Mouse (Mus musculus) forebrain, embryonic 11.5 days (tissue): ENCODE data around the gene Lat2. TPM values are rescaled to one million over a fixed set of nuclear protein-coding genes. Genes with fewer than 3 reads are reported as not detected.
A peak's percentile ranks its signal among the peaks of the same experiment; 100 is the strongest.

ENCODE experiments used
- ATAC-seq: fragments of 200-750 bp; cut with Nextera tagmentation; replicated peaks from 2 replicates; pipeline ENCODE4 v1.8.0; 2017; ENCODE audit warnings: moderate TSS enrichment; ENCODE audit not compliant: low FRiP score
- DNase-seq: peaks from one replicate; pipeline ENCODE4 v3.0.0-alpha.2; 2017; ENCODE audit warnings: low spot score
- H3K27ac ChIP-seq: fragments of 300-500 bp; sonication (generic); 2 replicates; pipeline ENCODE4 v1.5.1; 2014; ENCODE audit warnings: low read depth, low read length
- H3K27me3 ChIP-seq: fragments of 300-500 bp; sonication (generic); 2 replicates; pipeline ENCODE4 v1.6.1; 2014; ENCODE audit warnings: mild to moderate bottlenecking, low read length, mixed read lengths; ENCODE audit not compliant: control insufficient read depth, insufficient read depth
- H3K36me3 ChIP-seq: fragments of 300-500 bp; sonication (generic); 2 replicates; pipeline ENCODE4 v1.6.1; 2014; ENCODE audit warnings: mild to moderate bottlenecking, low read length, moderate library complexity, mixed read lengths; ENCODE audit not compliant: control insufficient read depth, insufficient read depth
- H3K4me1 ChIP-seq: fragments of 300-500 bp; sonication (generic); replicated peaks from 2 replicates; pipeline ENCODE4 v1.6.1; 2014; ENCODE audit warnings: low read length, mixed read lengths; ENCODE audit not compliant: control insufficient read depth, insufficient read depth
- H3K4me2 ChIP-seq: fragments of 300-500 bp; sonication (generic); 2 replicates; pipeline ENCODE4 v1.6.1; 2014; ENCODE audit warnings: low read depth, mild to moderate bottlenecking, low read length, moderate library complexity, mixed read lengths; ENCODE audit not compliant: severe bottlenecking
- H3K4me3 ChIP-seq: fragments of 300-500 bp; sonication (generic); 2 replicates; pipeline ENCODE4 v1.5.1; 2014; ENCODE audit warnings: low read depth, low read length
- H3K9ac ChIP-seq: fragments of 300-500 bp; sonication (generic); 2 replicates; pipeline ENCODE4 v1.6.1; 2014; ENCODE audit warnings: low read length
- H3K9me3 ChIP-seq: fragments of 300-500 bp; sonication (generic); 2 replicates; pipeline ENCODE4 v1.6.1; 2016; ENCODE audit warnings: low read length, mixed read lengths; ENCODE audit not compliant: control insufficient read depth
- WGBS: fragments of 180-500 bp; shearing (Covaris S2); extraction: QIAGEN DNeasy Blood & Tissue Kit; methylation state at CpG from one replicate; pipeline ENCODE4 v1.1.7; 2014; 5-methylcytosine and 5-hydroxymethylcytosine counted together
- polyA plus RNA-seq: library from polyadenylated mRNA; unstranded; fragments of >200 nt; fragmentation: Nextera tagmentation; extraction: Ambion mirVana; gene quantifications from 2 replicates; pipeline ENCODE4 v1.2.1, GENCODE M21; 2014

Gene Lat2
- polyA plus RNA-seq, 1 experiment from 2014 or later, result 3.8 TPM

DNA sequence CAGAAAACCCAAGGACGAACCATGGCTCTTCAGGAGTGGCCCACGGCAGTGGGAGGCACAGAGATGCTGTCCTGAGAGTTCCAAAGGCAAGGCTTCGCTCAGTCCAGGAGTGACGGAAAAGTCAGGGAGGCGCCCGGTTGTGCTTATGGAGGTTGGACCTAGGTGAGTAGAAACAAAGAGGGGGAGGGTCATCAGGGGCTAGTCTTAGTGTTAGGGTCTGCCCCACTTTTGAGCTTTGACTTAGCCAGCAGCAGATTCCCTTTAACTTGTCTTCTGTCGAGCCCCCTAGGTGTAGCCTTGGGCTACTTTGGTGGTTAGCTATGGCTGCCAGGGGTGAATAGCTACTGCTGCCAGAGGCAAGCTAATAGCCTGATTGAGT is 54.8 kb downstream of the Lat2 start, which contains the start of gene Syna:
Syna (minus strand) TSS at position 101 of the 379 bp plus-strand sequence.
- H3K27ac ChIP-seq, result no peak within 1 kb of the TSS
- no peaks in the 10 kb centered on the region for H3K9me3 ChIP-seq
- peaks cover 6% of the 10 kb centered on the region; the same call in 1 of the 2 replicates for H3K4me1 ChIP-seq
- H3K9ac ChIP-seq, result no peak within 1 kb of the TSS
- ATAC-seq (no peak), DNase-seq (no peak)
- no peaks in the 10 kb centered on the region for H3K27me3 ChIP-seq
- H3K4me3 ChIP-seq, result no peak within 1 kb of the TSS
- no peaks in the 10 kb centered on the region for H3K36me3 ChIP-seq
- 88% methylated on average over 7 of the region's 7 CpGs for WGBS
- H3K4me2 ChIP-seq, result no peak within 1 kb of the TSS

DNA sequence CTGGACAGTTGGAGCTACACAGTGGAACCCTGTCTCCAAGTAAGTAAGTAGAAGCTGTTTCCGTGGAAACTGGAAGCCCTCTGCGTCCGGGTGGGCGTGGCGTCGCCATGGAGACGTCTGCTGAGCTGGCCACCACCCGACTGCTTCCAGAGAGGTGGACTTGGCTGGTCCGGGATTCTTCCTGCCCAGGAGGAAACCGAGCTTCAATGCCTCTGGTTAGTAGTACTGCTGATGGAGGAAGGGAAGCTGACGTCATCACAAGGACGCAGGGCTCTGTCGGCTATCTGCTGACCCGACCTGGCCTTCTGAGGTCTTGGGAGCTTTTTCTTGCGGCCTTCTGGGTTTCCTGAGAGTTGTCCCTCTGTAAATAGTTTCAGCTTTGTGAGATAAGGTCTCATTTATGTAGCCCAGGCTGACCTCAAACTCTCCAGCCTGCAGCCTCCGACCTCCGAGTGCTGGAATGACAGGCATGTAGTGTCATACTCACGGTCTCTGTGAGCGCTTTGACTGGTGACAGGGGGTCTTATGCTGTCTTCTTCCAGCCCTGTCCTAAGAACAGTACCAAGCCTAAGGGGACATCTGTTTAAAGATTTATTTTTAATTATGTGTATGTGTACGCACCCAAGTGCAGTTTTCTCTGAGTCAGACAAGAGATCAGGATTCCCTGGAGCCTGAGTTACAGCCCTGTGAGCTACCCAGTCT is 59.2 kb downstream of the Lat2 start:
- 17% methylated on average over 20 of the region's 20 CpGs for WGBS
- 0 out of 2 replicates have a peak, but pooled peaks have one; percentile 22 for ATAC-seq

GRCm38 (mm10) chr5:134553951-134554546 is 60.8 kb downstream of the Lat2 start:
- Histone ChIP-seq H3K4me1 (peaks cover 18% of the 10 kb centered on the region), H3K27me3 (no peaks in the 10 kb centered on the region), H3K9ac (no peak overlapping the region), H3K36me3 (no peaks in the 10 kb centered on the region), H3K4me3 (no peak overlapping the region), H3K4me2 (no peak overlapping the region), H3K27ac (no peak overlapping the region), H3K9me3 (no peaks in the 10 kb centered on the region)
- no peak for ATAC-seq
- DNase-seq, result no peak
- 89% methylated on average over 5 of the region's 5 CpGs for WGBS

More for the DNA sequence above, 59.2 kb downstream of the Lat2 start:
- no peaks in the 10 kb centered on the region for H3K36me3 ChIP-seq
- no peaks in the 10 kb centered on the region for H3K9me3 ChIP-seq
- no peak overlapping the region for H3K4me3 ChIP-seq
- no peak overlapping the region for H3K27ac ChIP-seq
- H3K4me1 ChIP-seq, result peaks cover 16% of the 10 kb centered on the region
- H3K27me3 ChIP-seq, result no peaks in the 10 kb centered on the region
- peak overlapping the region; percentile 35 for H3K4me2 ChIP-seq
- peak; percentile 89 for DNase-seq
- no peak overlapping the region; the same call in 1 of the 2 replicates for H3K9ac ChIP-seq

- WGBS, result 1% methylated on average over 58 of the region's 61 CpGs
- peaks cover 20% of the 10 kb centered on the region for H3K4me1 ChIP-seq
Measured at GRCm38 (mm10) chr5:134552110-134552972, 62.5 kb downstream of the Lat2 start, which contains the start of gene Clip2. TSS of gene Clip2 (minus strand) at chr5:134552434.

DNA sequence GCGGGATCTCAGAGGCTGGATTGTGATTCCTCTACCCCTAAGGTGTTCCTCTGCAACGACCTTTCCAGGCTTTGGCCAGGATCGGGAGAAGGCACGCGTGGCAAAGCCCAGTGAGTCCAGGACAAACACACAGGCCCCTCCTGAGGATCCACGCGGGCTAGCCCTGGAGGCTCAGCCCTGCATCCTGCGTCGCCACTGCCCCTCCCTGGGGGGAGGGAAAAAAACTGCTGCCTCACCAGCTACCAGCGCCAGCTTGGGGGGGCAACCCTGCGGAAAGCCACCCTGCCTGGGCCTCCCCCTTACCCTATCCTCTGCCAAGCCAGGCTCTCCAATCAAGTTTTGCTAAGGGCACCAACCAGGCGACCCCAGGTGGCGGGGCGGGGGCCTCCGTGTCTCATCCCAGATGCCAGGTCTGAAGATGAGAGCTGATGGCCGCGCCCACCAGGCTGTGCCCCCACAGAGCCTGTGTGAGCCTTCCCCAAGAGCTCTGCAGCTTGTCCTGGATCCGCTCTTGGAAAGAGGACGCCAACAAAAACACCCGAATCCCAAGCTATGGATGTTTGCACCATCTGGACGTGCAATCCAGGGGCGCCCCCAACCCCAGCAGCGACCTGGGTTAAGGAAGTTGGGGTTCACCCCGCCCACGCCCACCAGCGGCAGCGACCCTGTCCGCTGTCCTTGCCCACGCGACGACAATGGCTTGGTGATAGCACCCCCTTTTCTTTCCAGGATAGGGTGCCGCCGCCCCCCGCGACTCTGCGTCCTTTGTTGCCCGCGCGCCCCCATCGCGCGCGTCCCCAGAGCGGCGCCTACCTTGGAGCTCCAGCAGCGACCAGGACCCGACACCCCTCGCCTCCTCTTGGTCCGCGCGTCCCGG is 63.4 kb downstream of the Lat2 start:
- peak; percentile 78 for DNase-seq
- Histone ChIP-seq H3K4me3 (peak overlapping the region; percentile 91), H3K27ac (peak overlapping the region; percentile 87), H3K36me3 (no peaks in the 10 kb centered on the region), H3K4me1 (peaks cover 20% of the 10 kb centered on the region), H3K9ac (peak overlapping the region; percentile 75), H3K27me3 (no peaks in the 10 kb centered on the region), H3K9me3 (no peaks in the 10 kb centered on the region), H3K4me2 (peak overlapping the region; percentile 77)
- peak; percentile 17 for ATAC-seq
- 2% methylated on average over 51 of the region's 52 CpGs for WGBS

More at GRCm38 (mm10) chr5:134552110-134552972, 62.5 kb downstream of the Lat2 start, which contains the start of gene Clip2:
- Histone ChIP-seq H3K27me3 (no peaks in the 10 kb centered on the region), H3K4me2 (peak within 1 kb of the TSS; percentile 77), H3K9ac (peak within 1 kb of the TSS; percentile 75), H3K27ac (peak within 1 kb of the TSS; percentile 87), H3K4me3 (peak within 1 kb of the TSS; percentile 91), H3K9me3 (no peaks in the 10 kb centered on the region), H3K36me3 (no peaks in the 10 kb centered on the region)
- ATAC-seq, result peak; percentile 90
- DNase-seq, result peak; percentile 97

GRCm38 (mm10) chr5:134550836-134551232 is 64.0 kb downstream of the Lat2 start:
- 15% methylated on average over 6 of the region's 6 CpGs for WGBS
- DNase-seq (no peak), ATAC-seq (no peak)
- Histone ChIP-seq H3K36me3 (no peaks in the 10 kb centered on the region), H3K4me1 (peaks cover 20% of the 10 kb centered on the region), H3K27me3 (no peaks in the 10 kb centered on the region), H3K4me3 (peak overlapping the region; percentile 91), H3K9me3 (no peaks in the 10 kb centered on the region), H3K9ac (peak overlapping the region; percentile 75), H3K27ac (no peak overlapping the region), H3K4me2 (peak overlapping the region; percentile 77)
